15 mouse cellular contexts compared by ENCODE assay signal in genomic region chr6:106351389-106351788, GRCm38 (mm10).
"Had no signal": no experiment of that assay in that cellular context is flagged by ENCODE, and none has a peak within 500 bp of the region (broad histone marks: within the 10 kb centered on the region; RNA-seq: fewer than 3 reads in every experiment).

No protein-coding gene starts in this region.

- ATAC-seq: inflammation-experienced regulatory T-cells, adult 6 months; intestine, embryonic 16.5 days; midbrain, embryonic 15.5 days had no signal

- H3K36me3 ChIP-seq: limb, embryonic 12.5 days; liver, embryonic 13.5 days; midbrain, embryonic 12.5 days; midbrain, embryonic 15.5 days; neural tube, embryonic 13.5 days had no signal

- H3K27me3 ChIP-seq: limb, embryonic 12.5 days; liver, embryonic 13.5 days; midbrain, embryonic 12.5 days; midbrain, embryonic 15.5 days; neural tube, embryonic 13.5 days had no signal

- H3K4me3 ChIP-seq: layer of hippocampus, adult 2 months; limb, embryonic 12.5 days; liver, embryonic 13.5 days; midbrain, embryonic 12.5 days; midbrain, embryonic 15.5 days; neural tube, embryonic 13.5 days had no signal

- H3K4me2 ChIP-seq: limb, embryonic 12.5 days; liver, embryonic 13.5 days; midbrain, embryonic 12.5 days; midbrain, embryonic 15.5 days; neural tube, embryonic 13.5 days had no signal

- H3K9me3 ChIP-seq: limb, embryonic 12.5 days; liver, embryonic 13.5 days; midbrain, embryonic 12.5 days; midbrain, embryonic 15.5 days; neural tube, embryonic 13.5 days had no signal

- H3K9ac ChIP-seq: limb, embryonic 12.5 days; liver, embryonic 13.5 days; midbrain, embryonic 12.5 days; midbrain, embryonic 15.5 days; neural tube, embryonic 13.5 days had no signal

- H3K4me1 ChIP-seq: liver, embryonic 13.5 days; midbrain, embryonic 12.5 days; midbrain, embryonic 15.5 days had no signal

- H3K27ac ChIP-seq: layer of hippocampus, adult 2 months; limb, embryonic 12.5 days; liver, embryonic 13.5 days; macrophage; midbrain, embryonic 12.5 days; midbrain, embryonic 15.5 days; neural tube, embryonic 13.5 days had no signal

- DNase-seq: kidney, adult 2 months; kidney, postnatal 25 days; layer of hippocampus, adult 9-11 months; liver, embryonic 13.5 days; lung, adult 2 months; thymus, adult 18-20 months; thymus, postnatal 36 days had no signal
